Mouse (Mus musculus): Measurements from ENCODE around the gene Babam2.

GRCm38 (mm10) chr5:32070781-32071180, 373.3 kb downstream of the Babam2 start:
- TF ChIP-seq CTCF (IDR thresholded peaks at IDR 0.05; ENCODE audit: low read depth) (no peak), EP300 (IDR thresholded peaks at IDR 0.05; ENCODE audit: low read depth) (no peak)
